Mouse (Mus musculus) liver, adult 2 months (tissue): ENCODE data around the gene Edf1.

Experiments
- CTCF ChIP-seq: fragments of 200-500 bp; IDR thresholded peaks from 2 replicates; pipeline ENCODE4 v1.5.1; 2011; ENCODE audit warnings: low read depth, low read length, control low read depth
- POLR2A ChIP-seq: fragments of 200-500 bp; IDR thresholded peaks from 2 replicates; pipeline ENCODE4 v1.6.1; 2011; ENCODE audit warnings: low read length, control low read depth; ENCODE audit not compliant: insufficient read depth; ENCODE audit errors: extremely low read depth

DNA sequence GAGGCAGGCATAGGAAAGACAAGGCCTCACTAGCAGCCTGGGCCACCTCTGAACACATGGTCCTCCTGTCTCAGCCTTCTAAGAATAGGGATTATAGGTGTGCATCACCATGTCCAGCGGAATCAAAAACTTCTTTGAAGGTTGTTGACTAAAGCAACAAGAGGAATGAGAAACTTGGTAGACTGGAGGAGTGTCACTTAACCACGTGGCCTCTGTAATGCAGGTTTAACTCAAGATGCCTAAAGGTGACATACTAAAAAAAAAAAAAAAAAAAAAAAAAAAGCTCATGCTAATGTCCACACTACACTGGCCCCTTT is 22.8 kb upstream of the Edf1 start:
- TF ChIP-seq CTCF (no peak), POLR2A (no peak)
